Mouse (Mus musculus) G1E-ER4 (cell line): Measurements from ENCODE around the gene Stk32c. TPM values are rescaled to one million over a fixed set of nuclear protein-coding genes. Genes with fewer than 3 reads are reported as not detected.

Source experiments
- GATA1 ChIP-seq: IDR thresholded peaks from one replicate; pipeline ENCODE4 v1.8.0; 2012; ENCODE audit warnings: low read length, inconsistent platforms
- polyA plus RNA-seq: library from polyadenylated mRNA; stranded (reverse); fragments of >175 nt; gene quantifications from 2 replicates; pipeline ENCODE4 v1.2.3, GENCODE M21; 2012

The Stk32c gene
- polyA plus RNA-seq, 1 experiment: not detected

DNA sequence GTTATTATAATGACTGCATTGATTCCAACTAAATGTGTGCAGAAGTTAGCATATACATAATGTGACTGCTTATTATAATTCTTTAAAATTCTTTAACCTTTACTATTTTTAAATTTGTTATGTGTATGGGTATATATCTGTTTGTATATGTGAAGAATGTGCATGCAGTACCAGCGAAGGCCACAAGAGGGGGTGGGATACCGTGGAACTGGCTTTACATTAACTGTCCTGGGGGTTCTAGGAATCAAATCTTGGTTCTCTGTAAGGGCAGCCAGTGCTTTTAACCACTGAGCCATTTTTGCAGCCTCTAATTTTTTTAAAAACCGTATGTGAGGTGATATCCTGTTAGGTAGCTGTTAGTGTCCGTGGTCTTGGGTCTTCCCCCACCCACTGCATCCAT lies 132.4 kb downstream of the Stk32c start:
- no peak for TF ChIP-seq GATA1

DNA sequence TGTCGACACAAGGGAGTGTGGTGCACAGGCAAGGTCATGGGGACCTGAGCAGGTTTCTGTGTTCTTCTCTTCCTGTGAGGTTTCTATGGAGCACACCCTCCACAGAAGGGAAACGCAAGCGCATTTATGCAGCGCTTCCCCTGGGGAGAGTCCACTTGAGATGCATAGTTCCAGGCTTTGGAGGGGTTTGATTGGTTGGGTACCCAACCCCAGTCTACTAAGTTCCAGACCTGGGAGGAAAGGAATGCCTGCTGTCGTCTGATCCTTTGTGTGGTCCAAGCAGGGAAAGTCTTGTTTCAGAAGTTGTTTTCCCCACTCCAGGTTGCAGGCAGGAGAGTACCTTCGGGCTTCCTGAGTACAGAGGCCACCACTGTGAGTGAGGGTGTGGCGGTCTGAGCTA lies 134.0 kb downstream of the Stk32c start:
- no peak for TF ChIP-seq GATA1

DNA sequence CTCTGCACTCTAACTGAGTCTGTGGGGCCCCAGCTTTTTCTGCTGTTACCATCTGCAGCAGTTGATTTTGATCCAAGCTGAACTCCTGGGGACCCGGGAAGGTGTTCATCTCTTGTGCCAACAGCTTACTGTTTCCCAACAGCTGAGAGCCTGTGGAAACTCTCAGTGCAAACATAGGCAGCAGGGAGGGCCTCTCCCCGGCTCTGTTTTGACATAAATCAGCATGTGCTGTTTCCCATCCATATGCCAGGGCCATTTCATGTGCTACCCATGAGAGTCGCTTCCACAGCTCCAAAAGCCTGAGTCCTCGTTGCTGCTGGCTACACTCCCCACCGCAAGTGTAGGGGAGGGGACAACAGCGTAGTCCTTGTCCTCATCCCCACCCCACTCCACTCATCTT lies 134.9 kb downstream of the Stk32c start:
- TF ChIP-seq GATA1: no peak

GRCm38 (mm10) chr7:139077283-139077682 lies 135.8 kb downstream of the Stk32c start:
- no peak for TF ChIP-seq GATA1

GRCm38 (mm10) chr7:139075054-139075794 lies 137.9 kb downstream of the Stk32c start:
- TF ChIP-seq GATA1: no peak

GRCm38 (mm10) chr7:139074189-139074588 lies 138.9 kb downstream of the Stk32c start:
- TF ChIP-seq GATA1: no peak

GRCm38 (mm10) chr7:139068182-139068623 lies 144.9 kb downstream of the Stk32c start:
- TF ChIP-seq GATA1: no peak

GRCm38 (mm10) chr7:139063406-139063805 lies 149.7 kb downstream of the Stk32c start:
- TF ChIP-seq GATA1: no peak

Other genes with a start within 250 kb of the Stk32c start
- gene Dpysl4, start 127.3 kb downstream of the Stk32c start, polyA plus RNA-seq: not detected in 2 replicates
- gene Lrrc27, start 319 bp downstream of the Stk32c start, polyA plus RNA-seq: not detected in 2 replicates
- not detected in 2 replicates for gene Pwwp2b, start 35.2 kb upstream of the Stk32c start, polyA plus RNA-seq
- gene Inpp5a, start 175.8 kb upstream of the Stk32c start, polyA plus RNA-seq: not detected in 2 replicates